In genomic region chr5:66757706-66758237, GRCm38 (mm10) we compare ENCODE assay signal across 20 mouse cellular contexts. TPM values are rescaled to one million over a fixed set of nuclear protein-coding genes. Genes with fewer than 3 reads are reported as not detected.
DNase-seq lines count a peak whose midpoint lies in the region; ATAC-seq and TF ChIP-seq lines count a peak whose summit lies in the region.
"Had no signal": no experiment of that assay in that cellular context is flagged by ENCODE, and none has a peak within 500 bp of the region (broad histone marks: within the 10 kb centered on the region; RNA-seq: fewer than 3 reads in every experiment).

No protein-coding gene starts in this region.

- no peak for TF ChIP-seq CTCF in hindbrain, postnatal 0 days (IDR thresholded peaks at IDR 0.05; ENCODE audit: low read depth)

- H3K4me1 ChIP-seq in embryonic facial prominence, embryonic 11.5 days (ENCODE audit: control insufficient read depth, insufficient read depth, low read length) = no peaks in the 10 kb centered on the region
- peaks cover 19% of the 10 kb centered on the region for H3K4me1 ChIP-seq in embryonic facial prominence, embryonic 10.5 days
- H3K4me1 ChIP-seq in neural tube, embryonic 13.5 days (replicated peaks) = peaks cover 31% of the 10 kb centered on the region
- no peaks in the 10 kb centered on the region for H3K4me1 ChIP-seq in hindbrain, postnatal 0 days (ENCODE audit: insufficient read depth, low read length)

- ATAC-seq in embryonic facial prominence, embryonic 11.5 days (replicated peaks; ENCODE audit: insufficient number of reproducible peaks, low FRiP score, low TSS enrichment, low read depth) = 0 out of 2 replicates have a peak, but pooled peaks have one; percentile 34
- peak; percentile 48; the same call in 1 of the 2 replicates for ATAC-seq in neural tube, embryonic 13.5 days (ENCODE audit: low read depth)
- peak; percentile 50 for ATAC-seq in hindbrain, postnatal 0 days
- ATAC-seq: CD4-positive, CD25-positive, alpha-beta regulatory T cell, adult 4 months; intestine, postnatal 0 days; liver, postnatal 0 days had no signal

- no peak for DNase-seq in embryonic facial prominence, embryonic 11.5 days (ENCODE audit: low spot score)
- no peak for DNase-seq in embryonic facial prominence, embryonic 10.5 days (ENCODE audit: low spot score)
- DNase-seq in neural tube, embryonic 10.5 days (ENCODE audit: extremely low spot score, low spot score) = no peak
- DNase-seq in hindbrain, postnatal 0 days (ENCODE audit: low spot score) = no peak
- no peak for DNase-seq in kidney, postnatal 4 days
- DNase-seq in left cerebral cortex, postnatal 14 days (ENCODE audit: low spot score in 2 of 2) = no peak
- no peak for DNase-seq in cerebellum, postnatal 25 days
- DNase-seq: cerebellum, adult 2 months; gastrocnemius, postnatal 36 days; heart, postnatal 4 days; liver, postnatal 0 days; lung, postnatal 14 days had no signal

- H3K27me3 ChIP-seq in embryonic facial prominence, embryonic 11.5 days (ENCODE audit: control insufficient read depth, insufficient read depth, low read length) = no peaks in the 10 kb centered on the region
- H3K27me3 ChIP-seq in embryonic facial prominence, embryonic 10.5 days (replicated peaks; ENCODE audit: low read depth, poor library complexity, severe bottlenecking) = no peaks in the 10 kb centered on the region
- no peaks in the 10 kb centered on the region for H3K27me3 ChIP-seq in neural tube, embryonic 13.5 days
- H3K27me3 ChIP-seq in hindbrain, postnatal 0 days (ENCODE audit: insufficient read depth, low read length) = no peaks in the 10 kb centered on the region
- H3K27me3 ChIP-seq: embryonic facial prominence, embryonic 15.5 days; limb, embryonic 15.5 days had no signal

- no peaks in the 10 kb centered on the region for H3K9me3 ChIP-seq in embryonic facial prominence, embryonic 11.5 days (replicated peaks; ENCODE audit: control insufficient read depth, low read length)
- no peaks in the 10 kb centered on the region for H3K9me3 ChIP-seq in embryonic facial prominence, embryonic 10.5 days
- 0 out of 2 replicates have a peak, but pooled peaks cover 3% of the 10 kb centered on the region for H3K9me3 ChIP-seq in neural tube, embryonic 13.5 days
- no peaks in the 10 kb centered on the region for H3K9me3 ChIP-seq in hindbrain, postnatal 0 days (ENCODE audit: low read length)
- H3K9me3 ChIP-seq: embryonic facial prominence, embryonic 15.5 days; heart, embryonic 12.5 days; limb, embryonic 15.5 days had no signal

- no peak overlapping the region for H3K4me2 ChIP-seq in embryonic facial prominence, embryonic 11.5 days (ENCODE audit: low read depth, low read length)
- no peak overlapping the region for H3K4me2 ChIP-seq in neural tube, embryonic 13.5 days
- no peak overlapping the region for H3K4me2 ChIP-seq in hindbrain, postnatal 0 days (ENCODE audit: low read depth, low read length)
- H3K4me2 ChIP-seq: embryonic facial prominence, embryonic 15.5 days; heart, embryonic 12.5 days; limb, embryonic 15.5 days had no signal

- intact Hi-C loops in left cerebral cortex, postnatal 14 days (cut with DNase I) = no loop called here

- 84% methylated on average over 2 of the region's 2 CpGs for WGBS in embryonic facial prominence, embryonic 11.5 days
- 77% methylated on average over 2 of the region's 2 CpGs for WGBS in embryonic facial prominence, embryonic 10.5 days
- WGBS in neural tube, embryonic 13.5 days = 53% methylated on average over 2 of the region's 2 CpGs
- 40% methylated on average over 2 of the region's 2 CpGs for WGBS in hindbrain, postnatal 0 days

- no peak overlapping the region for H3K27ac ChIP-seq in embryonic facial prominence, embryonic 11.5 days (replicated peaks; ENCODE audit: low read depth, low read length)
- H3K27ac ChIP-seq in embryonic facial prominence, embryonic 10.5 days (replicated peaks) = no peak overlapping the region
- peak overlapping the region; percentile 54 for H3K27ac ChIP-seq in neural tube, embryonic 13.5 days (replicated peaks)
- H3K27ac ChIP-seq in hindbrain, postnatal 0 days = no peak overlapping the region
- H3K27ac ChIP-seq: embryonic facial prominence, embryonic 15.5 days; limb, embryonic 15.5 days had no signal

- no peak overlapping the region for H3K9ac ChIP-seq in embryonic facial prominence, embryonic 11.5 days (replicated peaks; ENCODE audit: low read length)
- no peak overlapping the region for H3K9ac ChIP-seq in neural tube, embryonic 13.5 days
- H3K9ac ChIP-seq in hindbrain, postnatal 0 days (replicated peaks; ENCODE audit: low read length) = no peak overlapping the region
- H3K9ac ChIP-seq: embryonic facial prominence, embryonic 15.5 days; heart, embryonic 12.5 days; limb, embryonic 15.5 days; liver, postnatal 0 days had no signal

- H3K4me3 ChIP-seq in embryonic facial prominence, embryonic 11.5 days (ENCODE audit: low read depth, low read length) = no peak overlapping the region
- no peak overlapping the region for H3K4me3 ChIP-seq in embryonic facial prominence, embryonic 10.5 days
- H3K4me3 ChIP-seq in neural tube, embryonic 13.5 days = no peak overlapping the region
- no peak overlapping the region for H3K4me3 ChIP-seq in hindbrain, postnatal 0 days (ENCODE audit: low read length)
- H3K4me3 ChIP-seq: embryonic facial prominence, embryonic 15.5 days; heart, embryonic 12.5 days; limb, embryonic 15.5 days had no signal

- H3K36me3 ChIP-seq in embryonic facial prominence, embryonic 11.5 days (replicated peaks; ENCODE audit: control insufficient read depth, insufficient read depth, low read depth, low read length) = no peaks in the 10 kb centered on the region
- H3K36me3 ChIP-seq in embryonic facial prominence, embryonic 10.5 days (replicated peaks) = no peaks in the 10 kb centered on the region
- no peaks in the 10 kb centered on the region for H3K36me3 ChIP-seq in neural tube, embryonic 13.5 days
- no peaks in the 10 kb centered on the region for H3K36me3 ChIP-seq in hindbrain, postnatal 0 days (ENCODE audit: insufficient read depth, low read length)
- H3K36me3 ChIP-seq: embryonic facial prominence, embryonic 15.5 days; G1E; heart, embryonic 12.5 days; limb, embryonic 15.5 days had no signal

RNA-seq across cellular contexts. Expression of gene Limch1, which starts 12.1 kb away (rescaled TPM):
- polyA plus RNA-seq in embryonic facial prominence, embryonic 11.5 days (2014; fragmentation: Nextera tagmentation; extraction: Ambion mirVana) = 69.3 and 73.0 TPM in 2 replicates
- polyA plus RNA-seq in embryonic facial prominence, embryonic 10.5 days (2016; fragmentation: Nextera tagmentation; extraction: Ambion mirVana) = 47.1 and 50.8 TPM in 2 replicates
- polyA plus RNA-seq in neural tube, embryonic 13.5 days (2015; fragmentation: Nextera tagmentation; extraction: Ambion mirVana) = 52.8 and 62.9 TPM in 2 replicates
- total RNA-seq in hindbrain, postnatal 0 days (2014; rRNA removed) = 70.6 and 72.4 TPM in 2 replicates
- polyA plus RNA-seq in hindbrain, postnatal 0 days (2015; fragmentation: Nextera tagmentation; extraction: Ambion mirVana) = 50.4 and 54.3 TPM in 2 replicates
- total RNA-seq in left cerebral cortex, postnatal 14 days (2021) = 100 to 1,000 TPM; 101 TPM
- total RNA-seq: megakaryocyte-erythroid progenitor cell, adult 5-6 weeks had no signal
- polyA plus RNA-seq: CD4-positive, CD25-positive, alpha-beta regulatory T cell, adult 4 months; G1E had no signal
